Mouse (Mus musculus): ENCODE data around the gene Sav1. TPM values are rescaled to one million over a fixed set of nuclear protein-coding genes. Genes with fewer than 3 reads are reported as not detected.
A peak's percentile ranks its signal among the peaks of the same experiment; 100 is the strongest.

Gene Sav1
- polyA plus RNA-seq, 1 experiment = 48.8 TPM

DNA sequence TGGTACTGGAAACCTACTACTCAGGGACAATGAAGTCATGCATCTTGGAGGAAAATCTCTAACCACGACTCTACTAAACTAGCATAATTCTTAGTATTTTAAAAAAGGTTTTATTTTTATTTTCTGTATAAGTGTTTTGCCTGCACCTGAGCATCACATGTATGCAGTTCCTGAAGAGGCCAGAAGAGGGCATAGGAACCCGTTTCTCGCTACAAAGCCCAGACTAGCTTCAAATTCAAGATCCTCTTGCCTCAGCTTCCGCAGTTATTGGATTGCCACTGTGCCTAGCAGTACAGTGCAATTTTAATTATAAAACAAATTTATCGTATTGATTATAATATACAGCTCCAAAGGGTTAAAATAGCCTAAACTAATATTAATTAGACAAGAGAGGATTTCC, 62.8 kb downstream of the Sav1 start:
- H3K36me3 ChIP-seq (ENCODE audit: control insufficient read depth, insufficient read depth, low read length, poor library complexity, severe bottlenecking) = no peaks in the 10 kb centered on the region
- TF ChIP-seq POLR2A (IDR thresholded peaks at IDR 0.05; ENCODE audit: insufficient read depth, low read length) = no peak
- peak; percentile 17 for TF ChIP-seq CTCF (IDR thresholded peaks at IDR 0.05; ENCODE audit: low read depth, low read length)
- TF ChIP-seq EP300 (IDR thresholded peaks at IDR 0.05; ENCODE audit: insufficient read depth, low read depth, low read length) = no peak
- no peaks in the 10 kb centered on the region for H3K4me1 ChIP-seq (ENCODE audit: control insufficient read depth, insufficient read depth, low read length)
- H3K9ac ChIP-seq (ENCODE audit: low read depth, poor library complexity, severe bottlenecking) = no peak overlapping the region
- H3K27ac ChIP-seq (ENCODE audit: insufficient read depth, low read length) = no peak overlapping the region
- no peaks in the 10 kb centered on the region for H3K9me3 ChIP-seq (replicated peaks; ENCODE audit: control insufficient read depth, insufficient read depth, low read length, poor library complexity, severe bottlenecking)
- no peaks in the 10 kb centered on the region for H3K27me3 ChIP-seq (ENCODE audit: control insufficient read depth, insufficient read depth, low read length, poor library complexity, severe bottlenecking)
- H3K4me3 ChIP-seq (ENCODE audit: low read depth, low read length) = no peak overlapping the region

DNA sequence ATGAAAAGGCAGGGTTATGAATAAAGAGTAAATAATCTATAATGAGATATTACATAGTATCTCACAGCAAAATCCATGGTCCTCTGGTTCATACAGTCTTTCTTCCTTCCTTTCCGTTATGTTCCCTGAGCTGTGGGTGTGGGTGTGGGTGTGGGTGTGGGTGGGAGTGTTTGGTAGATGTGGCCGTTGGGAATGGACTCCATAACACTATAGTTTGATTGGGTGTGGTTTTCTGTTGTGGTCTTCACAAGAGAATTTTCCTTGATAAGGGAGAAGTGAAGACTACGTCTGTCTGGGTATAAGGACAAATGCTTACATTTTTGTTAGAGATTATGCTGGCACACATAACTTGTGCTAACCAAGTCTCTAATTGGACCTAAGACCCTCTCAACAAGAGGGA, 63.2 kb downstream of the Sav1 start:
- TF ChIP-seq POLR2A (IDR thresholded peaks at IDR 0.05; ENCODE audit: insufficient read depth, low read length) (no peak), EP300 (IDR thresholded peaks at IDR 0.05; ENCODE audit: insufficient read depth, low read depth, low read length) (no peak), CTCF (IDR thresholded peaks at IDR 0.05; ENCODE audit: low read depth, low read length) (no peak)
- H3K9me3 ChIP-seq (replicated peaks; ENCODE audit: control insufficient read depth, insufficient read depth, low read length, poor library complexity, severe bottlenecking) = no peaks in the 10 kb centered on the region
- H3K4me1 ChIP-seq (ENCODE audit: control insufficient read depth, insufficient read depth, low read length) = no peaks in the 10 kb centered on the region
- H3K9ac ChIP-seq (ENCODE audit: low read depth, poor library complexity, severe bottlenecking) = no peak overlapping the region
- no peak overlapping the region for H3K4me3 ChIP-seq (ENCODE audit: low read depth, low read length)
- H3K36me3 ChIP-seq (ENCODE audit: control insufficient read depth, insufficient read depth, low read length, poor library complexity, severe bottlenecking) = no peaks in the 10 kb centered on the region
- no peak overlapping the region for H3K27ac ChIP-seq (ENCODE audit: insufficient read depth, low read length)
- H3K27me3 ChIP-seq (ENCODE audit: control insufficient read depth, insufficient read depth, low read length, poor library complexity, severe bottlenecking) = no peaks in the 10 kb centered on the region

DNA sequence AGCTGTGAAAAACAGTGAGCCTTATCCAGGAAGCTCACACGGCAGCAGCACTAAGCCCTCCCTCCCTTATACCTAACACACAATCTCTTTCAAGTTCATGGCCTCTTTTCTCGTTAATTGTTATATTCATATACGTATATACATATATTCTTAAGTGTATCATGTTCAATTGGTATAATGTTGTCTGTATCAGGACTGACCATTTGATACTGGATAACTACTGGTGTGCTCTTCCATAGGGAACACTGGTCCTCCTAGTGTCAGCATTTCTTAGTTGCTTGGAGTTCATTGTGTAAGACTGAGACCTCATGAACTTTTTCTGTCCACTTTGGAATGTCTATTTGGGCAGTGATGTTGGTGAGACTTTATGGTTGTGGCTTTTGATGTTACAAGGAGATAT, 63.7 kb downstream of the Sav1 start:
- Histone ChIP-seq H3K27me3 (ENCODE audit: control insufficient read depth, insufficient read depth, low read length, poor library complexity, severe bottlenecking) (no peaks in the 10 kb centered on the region), H3K4me1 (ENCODE audit: control insufficient read depth, insufficient read depth, low read length) (no peaks in the 10 kb centered on the region), H3K9me3 (replicated peaks; ENCODE audit: control insufficient read depth, insufficient read depth, low read length, poor library complexity, severe bottlenecking) (no peaks in the 10 kb centered on the region), H3K4me3 (ENCODE audit: low read depth, low read length) (no peak overlapping the region), H3K27ac (ENCODE audit: insufficient read depth, low read length) (no peak overlapping the region), H3K36me3 (ENCODE audit: control insufficient read depth, insufficient read depth, low read length, poor library complexity, severe bottlenecking) (no peaks in the 10 kb centered on the region), H3K9ac (ENCODE audit: low read depth, poor library complexity, severe bottlenecking) (no peak overlapping the region)
- TF ChIP-seq POLR2A (IDR thresholded peaks at IDR 0.05; ENCODE audit: insufficient read depth, low read length) (no peak), EP300 (IDR thresholded peaks at IDR 0.05; ENCODE audit: insufficient read depth, low read depth, low read length) (no peak), CTCF (IDR thresholded peaks at IDR 0.05; ENCODE audit: low read depth, low read length) (no peak)

DNA sequence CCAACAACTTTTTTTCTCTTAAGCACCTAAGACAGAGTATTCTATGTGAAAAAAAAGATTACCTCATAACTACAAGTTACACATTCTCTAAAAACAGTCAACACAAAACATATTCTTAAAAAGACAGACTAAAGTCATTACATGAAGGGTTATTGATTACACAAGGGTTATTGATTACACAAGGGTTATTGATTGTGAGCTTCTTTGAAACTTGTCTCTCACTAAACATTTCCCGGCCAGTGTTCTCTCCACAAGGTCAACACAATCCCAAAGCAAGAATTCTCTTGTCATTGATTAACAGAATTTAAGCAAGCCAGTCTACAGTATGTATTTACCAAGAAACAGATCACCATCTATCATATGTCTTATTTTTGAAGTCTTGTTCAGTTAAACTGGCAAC, 64.7 kb downstream of the Sav1 start:
- H3K9ac ChIP-seq (ENCODE audit: low read depth, poor library complexity, severe bottlenecking) = no peak overlapping the region
- H3K4me1 ChIP-seq (ENCODE audit: control insufficient read depth, insufficient read depth, low read length) = no peaks in the 10 kb centered on the region
- H3K27me3 ChIP-seq (ENCODE audit: control insufficient read depth, insufficient read depth, low read length, poor library complexity, severe bottlenecking) = no peaks in the 10 kb centered on the region
- no peaks in the 10 kb centered on the region for H3K36me3 ChIP-seq (ENCODE audit: control insufficient read depth, insufficient read depth, low read length, poor library complexity, severe bottlenecking)
- no peak overlapping the region for H3K4me3 ChIP-seq (ENCODE audit: low read depth, low read length)
- H3K9me3 ChIP-seq (replicated peaks; ENCODE audit: control insufficient read depth, insufficient read depth, low read length, poor library complexity, severe bottlenecking) = no peaks in the 10 kb centered on the region
- TF ChIP-seq POLR2A (IDR thresholded peaks at IDR 0.05; ENCODE audit: insufficient read depth, low read length) = no peak
- no peak for TF ChIP-seq EP300 (IDR thresholded peaks at IDR 0.05; ENCODE audit: insufficient read depth, low read depth, low read length)
- no peak for TF ChIP-seq CTCF (IDR thresholded peaks at IDR 0.05; ENCODE audit: low read depth, low read length)
- no peak overlapping the region for H3K27ac ChIP-seq (ENCODE audit: insufficient read depth, low read length)

DNA sequence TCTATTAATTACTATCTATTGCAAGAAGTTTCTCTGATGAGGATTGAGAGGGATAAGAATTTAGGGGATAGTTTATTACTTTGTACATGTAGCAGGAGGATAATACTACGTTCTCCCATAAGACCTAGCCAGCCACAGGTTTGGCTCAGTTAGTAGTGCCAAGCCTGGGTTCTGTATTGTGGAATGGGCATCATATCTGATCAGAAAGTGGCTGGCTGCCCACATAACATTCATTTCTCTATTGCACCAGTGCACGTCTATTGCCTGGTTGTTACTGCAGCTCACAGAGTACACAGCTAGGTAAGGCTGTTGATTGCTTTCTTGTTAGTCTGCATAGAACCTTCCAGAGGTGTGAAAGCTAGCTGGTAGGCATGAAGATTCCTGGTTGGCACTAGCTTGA, 68.9 kb downstream of the Sav1 start:
- no peak overlapping the region for H3K27ac ChIP-seq (ENCODE audit: insufficient read depth, low read length)
- no peak overlapping the region for H3K4me3 ChIP-seq (ENCODE audit: low read depth, low read length)
- TF ChIP-seq POLR2A (IDR thresholded peaks at IDR 0.05; ENCODE audit: insufficient read depth, low read length) = no peak

More for the DNA sequence above, 68.9 kb downstream of the Sav1 start:
- H3K36me3 ChIP-seq (ENCODE audit: control insufficient read depth, insufficient read depth, low read length, poor library complexity, severe bottlenecking) = no peaks in the 10 kb centered on the region
- H3K9me3 ChIP-seq (replicated peaks; ENCODE audit: control insufficient read depth, insufficient read depth, low read length, poor library complexity, severe bottlenecking) = no peaks in the 10 kb centered on the region
- no peaks in the 10 kb centered on the region for H3K4me1 ChIP-seq (ENCODE audit: control insufficient read depth, insufficient read depth, low read length)
- H3K9ac ChIP-seq (ENCODE audit: low read depth, poor library complexity, severe bottlenecking) = no peak overlapping the region
- no peaks in the 10 kb centered on the region for H3K27me3 ChIP-seq (ENCODE audit: control insufficient read depth, insufficient read depth, low read length, poor library complexity, severe bottlenecking)

Other genes starting within 250 kb of the Sav1 start
- 1.8 and 2.8 TPM in 2 replicates for gene Cdkl1, start 195.7 kb downstream of the Sav1 start, polyA plus RNA-seq (2011; ENCODE audit: insufficient read depth, insufficient read length, low read depth, missing spikeins)
- 6.1 and 10.2 TPM in 2 replicates for gene Atl1, start 94.4 kb downstream of the Sav1 start, polyA plus RNA-seq (2011; ENCODE audit: insufficient read depth, insufficient read length, low read depth, missing spikeins)
- 106 and 107 TPM in 2 replicates for gene Map4k5, start 93.8 kb downstream of the Sav1 start, polyA plus RNA-seq (2011; ENCODE audit: insufficient read depth, insufficient read length, low read depth, missing spikeins)
- gene Nin, start 126.7 kb upstream of the Sav1 start, polyA plus RNA-seq (2011; ENCODE audit: insufficient read depth, insufficient read length, low read depth, missing spikeins) = 6.3 and 7.3 TPM in 2 replicates
- not detected in 2 replicates for gene Abhd12b, start 167.1 kb upstream of the Sav1 start, polyA plus RNA-seq (2011; ENCODE audit: insufficient read depth, insufficient read length, low read depth, missing spikeins)
- 3.6 and 4.8 TPM in 2 replicates for gene Pygl, start 244.5 kb upstream of the Sav1 start, polyA plus RNA-seq (2011; ENCODE audit: insufficient read depth, insufficient read length, low read depth, missing spikeins)